Mouse (Mus musculus): ENCODE measurements around the gene Evc. TPM values are rescaled to one million over a fixed set of nuclear protein-coding genes. Genes with fewer than 3 reads are reported as not detected.

Evc gene
- total RNA-seq, 1 experiment, result 35.1 TPM

- in situ Hi-C loops (cut with MboI; ENCODE audit: low sequenced_read_pairs in 2 of 2, unreplicated experiment in 2 of 2), result no loop called here
- TF ChIP-seq HCFC1 (IDR thresholded peaks at IDR 0.05; ENCODE audit: borderline replicate concordance, insufficient read depth, low read length), result no peak
- TF ChIP-seq ZC3H11A (IDR thresholded peaks at IDR 0.05; ENCODE audit: borderline replicate concordance, low read depth, low read length), result no peak
- TF ChIP-seq MAFK (IDR thresholded peaks at IDR 0.05; ENCODE audit: insufficient read depth, low read depth, low read length), result no peak
- TF ChIP-seq ZNF384 (IDR thresholded peaks at IDR 0.05; ENCODE audit: low read depth, low read length), result no peak
- no peak for TF ChIP-seq CHD2 (IDR thresholded peaks at IDR 0.05; ENCODE audit: low read depth, low read length)
- H3K36me3 ChIP-seq (ENCODE audit: control insufficient read depth, insufficient read depth, low read length, poor library complexity, severe bottlenecking), result peaks cover 6% of the 10 kb centered on the region; the same call in 1 of the 2 replicates
These were observed 26.7 kb downstream of the Evc start for GRCm38 (mm10) chr5:37310026-37310425.

GRCm38 (mm10) chr5:37298370-37298769 lies 38.3 kb downstream of the Evc start:
- in situ Hi-C loops (cut with MboI; ENCODE audit: low sequenced_read_pairs in 2 of 2, unreplicated experiment in 2 of 2), result loop anchor here in 1 of 2 experiments (25.0 kb wide), 1 partner anchor 414 kb away; the partner anchor contains the start of gene Stk32b
- Histone ChIP-seq H3K9me3 (ENCODE audit: control insufficient read depth, insufficient read depth, low read depth, low read length) (no peaks in the 10 kb centered on the region), H3K4me1 (ENCODE audit: control insufficient read depth in 2 of 2, insufficient read depth in 2 of 2, low read length in 2 of 2, poor library complexity in 1 of 2) (no peaks in the 10 kb centered on the region), H3K27ac (ENCODE audit: insufficient read depth, low read depth, low read length, poor library complexity, severe bottlenecking) (no peak overlapping the region), H3K9ac (ENCODE audit: insufficient read depth, low read depth, low read length, poor library complexity, severe bottlenecking) (no peak overlapping the region), H3K4me3 (ENCODE audit: insufficient read depth in 1 of 2, low read depth in 1 of 2, low read length in 2 of 2, poor library complexity in 1 of 2, severe bottlenecking in 1 of 2) (no peak overlapping the region), H3K36me3 (ENCODE audit: control insufficient read depth, insufficient read depth, low read length, poor library complexity, severe bottlenecking) (0 out of 2 replicates have a peak, but pooled peaks cover 4% of the 10 kb centered on the region)
- TF ChIP-seq ZNF384 (IDR thresholded peaks at IDR 0.05; ENCODE audit: low read depth, low read length) (no peak), ZC3H11A (IDR thresholded peaks at IDR 0.05; ENCODE audit: borderline replicate concordance, low read depth, low read length) (peak; percentile 77; the same call in 1 of the 2 replicates), MAFK (IDR thresholded peaks at IDR 0.05; ENCODE audit: insufficient read depth, low read depth, low read length) (no peak), HCFC1 (IDR thresholded peaks at IDR 0.05; ENCODE audit: borderline replicate concordance, insufficient read depth, low read length) (no peak), CHD2 (IDR thresholded peaks at IDR 0.05; ENCODE audit: low read depth, low read length) (no peak)
- peak; percentile 26 for DNase-seq (ENCODE audit: low read depth, low spot score)

More at GRCm38 (mm10) chr5:37310026-37310425, 26.7 kb downstream of the Evc start:
- no peak for DNase-seq (ENCODE audit: low read depth, low spot score)
- Histone ChIP-seq H3K4me1 (ENCODE audit: control insufficient read depth in 2 of 2, insufficient read depth in 2 of 2, low read length in 2 of 2, poor library complexity in 1 of 2) (no peaks in the 10 kb centered on the region), H3K9me3 (ENCODE audit: control insufficient read depth, insufficient read depth, low read depth, low read length) (no peaks in the 10 kb centered on the region), H3K9ac (ENCODE audit: insufficient read depth, low read depth, low read length, poor library complexity, severe bottlenecking) (no peak overlapping the region), H3K27ac (ENCODE audit: insufficient read depth, low read depth, low read length, poor library complexity, severe bottlenecking) (no peak overlapping the region), H3K4me3 (ENCODE audit: insufficient read depth in 1 of 2, low read depth in 1 of 2, low read length in 2 of 2, poor library complexity in 1 of 2, severe bottlenecking in 1 of 2) (no peak overlapping the region)

- Histone ChIP-seq H3K9ac (ENCODE audit: insufficient read depth, low read depth, low read length, poor library complexity, severe bottlenecking) (no peak overlapping the region), H3K9me3 (ENCODE audit: control insufficient read depth, insufficient read depth, low read depth, low read length) (no peaks in the 10 kb centered on the region), H3K4me3 (ENCODE audit: insufficient read depth in 1 of 2, low read depth in 1 of 2, low read length in 2 of 2, poor library complexity in 1 of 2, severe bottlenecking in 1 of 2) (no peak overlapping the region), H3K36me3 (ENCODE audit: control insufficient read depth, insufficient read depth, low read length, poor library complexity, severe bottlenecking) (0 out of 2 replicates have a peak, but pooled peaks cover 4% of the 10 kb centered on the region), H3K4me1 (ENCODE audit: control insufficient read depth in 2 of 2, insufficient read depth in 2 of 2, low read length in 2 of 2, poor library complexity in 1 of 2) (no peaks in the 10 kb centered on the region), H3K27ac (ENCODE audit: insufficient read depth, low read depth, low read length, poor library complexity, severe bottlenecking) (no peak overlapping the region)
- DNase-seq (ENCODE audit: low read depth, low spot score), result no peak
- in situ Hi-C loops (cut with MboI; ENCODE audit: low sequenced_read_pairs in 2 of 2, unreplicated experiment in 2 of 2), result loop anchor here in 1 of 2 experiments (25.0 kb wide), 1 partner anchor 416 kb away; the partner anchor contains the start of gene Stk32b
- TF ChIP-seq ZNF384 (IDR thresholded peaks at IDR 0.05; ENCODE audit: low read depth, low read length) (no peak), CHD2 (IDR thresholded peaks at IDR 0.05; ENCODE audit: low read depth, low read length) (no peak), MAFK (IDR thresholded peaks at IDR 0.05; ENCODE audit: insufficient read depth, low read depth, low read length) (no peak), ZC3H11A (IDR thresholded peaks at IDR 0.05; ENCODE audit: borderline replicate concordance, low read depth, low read length) (no peak), HCFC1 (IDR thresholded peaks at IDR 0.05; ENCODE audit: borderline replicate concordance, insufficient read depth, low read length) (no peak)
These were observed 40.0 kb downstream of the Evc start for GRCm38 (mm10) chr5:37296717-37297116.

- Histone ChIP-seq H3K9me3 (ENCODE audit: control insufficient read depth, insufficient read depth, low read depth, low read length) (no peaks in the 10 kb centered on the region), H3K36me3 (ENCODE audit: control insufficient read depth, insufficient read depth, low read length, poor library complexity, severe bottlenecking) (peaks cover 25% of the 10 kb centered on the region), H3K4me3 (ENCODE audit: insufficient read depth in 1 of 2, low read depth in 1 of 2, low read length in 2 of 2, poor library complexity in 1 of 2, severe bottlenecking in 1 of 2) (no peak overlapping the region), H3K4me1 (ENCODE audit: control insufficient read depth in 2 of 2, insufficient read depth in 2 of 2, low read length in 2 of 2, poor library complexity in 1 of 2) (no peaks in the 10 kb centered on the region), H3K27ac (ENCODE audit: insufficient read depth, low read depth, low read length, poor library complexity, severe bottlenecking) (no peak overlapping the region), H3K9ac (ENCODE audit: insufficient read depth, low read depth, low read length, poor library complexity, severe bottlenecking) (no peak overlapping the region)
- in situ Hi-C loops (cut with MboI; ENCODE audit: low sequenced_read_pairs in 2 of 2, unreplicated experiment in 2 of 2), result loop anchor here in 1 of 2 experiments (25.0 kb wide), 1 partner anchor 421 kb away; the partner anchor contains the start of gene Stk32b
- TF ChIP-seq ZC3H11A (IDR thresholded peaks at IDR 0.05; ENCODE audit: borderline replicate concordance, low read depth, low read length), result no peak; the same call in 1 of the 2 replicates
- no peak for TF ChIP-seq HCFC1 (IDR thresholded peaks at IDR 0.05; ENCODE audit: borderline replicate concordance, insufficient read depth, low read length)
- no peak for TF ChIP-seq ZNF384 (IDR thresholded peaks at IDR 0.05; ENCODE audit: low read depth, low read length)
- TF ChIP-seq MAFK (IDR thresholded peaks at IDR 0.05; ENCODE audit: insufficient read depth, low read depth, low read length), result no peak
- TF ChIP-seq CHD2 (IDR thresholded peaks at IDR 0.05; ENCODE audit: low read depth, low read length), result no peak
- DNase-seq (ENCODE audit: low read depth, low spot score), result peak; percentile 30
These were observed 45.7 kb downstream of the Evc start for GRCm38 (mm10) chr5:37290983-37291382.

All from ES-E14 (cell line).